Mouse (Mus musculus) adrenal gland (tissue): ENCODE results near the gene Pgls.

Experiments used
- intact Hi-C: fragments of 180-260 bp; cut with DNase I; formaldehyde crosslinking; loops from one replicate; pipeline ENCODE4 v1.15.1; 2025

Gene Pgls

DNA sequence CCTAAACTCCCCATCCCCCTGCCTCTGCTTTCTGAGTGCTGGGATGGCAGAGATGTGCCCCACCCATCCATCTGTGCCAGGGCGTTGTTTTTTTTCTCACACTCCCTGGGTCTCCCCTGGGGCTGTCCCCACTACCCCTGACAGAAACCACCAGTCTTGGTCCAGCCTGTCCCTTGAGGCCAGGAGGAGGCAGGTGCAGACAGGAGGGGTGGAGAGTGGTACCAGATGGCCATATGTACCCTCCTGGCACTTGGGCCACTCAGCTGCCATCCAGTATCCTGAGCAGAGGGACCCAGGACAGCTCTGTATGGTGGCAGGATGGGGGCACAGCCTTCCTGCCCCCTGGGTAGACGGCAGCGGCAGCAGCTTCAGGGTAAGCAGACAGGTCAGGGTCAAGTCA is 5.5 kb downstream of the Pgls start, which contains the start of gene Fam129c:
Gene Fam129c, plus strand, starts transcription at position 198 of the 400 bp plus-strand sequence.
- intact Hi-C loops = loop anchor here (2.0 kb wide), 1 partner anchor 63 kb away; no protein-coding TSS in a partner anchor

DNA sequence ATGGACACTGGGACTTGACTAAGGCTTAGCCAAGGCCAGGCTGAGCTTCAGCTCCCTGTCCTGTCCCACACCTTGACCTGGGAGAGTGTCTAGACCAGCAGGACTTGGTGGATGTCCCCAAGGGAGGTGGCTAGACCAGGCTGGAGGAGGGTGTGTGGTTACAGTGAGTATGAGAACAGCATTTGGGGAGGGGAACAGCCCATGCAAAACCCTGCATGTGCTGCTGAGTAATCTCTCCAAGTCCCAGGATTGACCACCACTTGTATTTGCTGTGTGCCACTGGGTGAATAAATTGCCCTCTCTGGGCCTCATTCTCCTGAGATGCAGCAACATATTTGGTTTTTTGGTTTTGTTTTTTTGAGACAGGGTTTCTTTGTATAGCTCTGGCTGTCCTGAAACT is 6.4 kb downstream of the Pgls start:
- intact Hi-C loops = no loop called here

DNA sequence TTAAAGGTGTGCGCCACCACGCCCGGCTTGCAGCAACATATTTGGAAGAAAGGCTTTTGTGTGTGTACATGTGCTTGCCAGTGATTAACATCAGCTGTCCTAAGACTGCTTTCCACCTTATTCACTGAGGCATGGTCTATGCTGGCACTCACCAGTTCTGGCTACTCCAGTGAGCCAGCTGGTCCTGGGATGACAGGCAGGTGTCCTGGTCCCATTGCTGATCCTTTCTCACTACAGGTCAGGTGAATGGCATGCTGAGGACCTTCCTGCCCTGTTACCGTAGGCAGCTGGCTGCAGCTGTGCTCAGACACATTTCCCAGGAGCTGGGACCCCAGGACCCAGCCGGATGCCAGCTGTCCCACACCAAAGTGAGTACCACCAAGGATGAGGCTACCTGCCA is 6.9 kb downstream of the Pgls start:
- intact Hi-C loops = no loop called here

DNA sequence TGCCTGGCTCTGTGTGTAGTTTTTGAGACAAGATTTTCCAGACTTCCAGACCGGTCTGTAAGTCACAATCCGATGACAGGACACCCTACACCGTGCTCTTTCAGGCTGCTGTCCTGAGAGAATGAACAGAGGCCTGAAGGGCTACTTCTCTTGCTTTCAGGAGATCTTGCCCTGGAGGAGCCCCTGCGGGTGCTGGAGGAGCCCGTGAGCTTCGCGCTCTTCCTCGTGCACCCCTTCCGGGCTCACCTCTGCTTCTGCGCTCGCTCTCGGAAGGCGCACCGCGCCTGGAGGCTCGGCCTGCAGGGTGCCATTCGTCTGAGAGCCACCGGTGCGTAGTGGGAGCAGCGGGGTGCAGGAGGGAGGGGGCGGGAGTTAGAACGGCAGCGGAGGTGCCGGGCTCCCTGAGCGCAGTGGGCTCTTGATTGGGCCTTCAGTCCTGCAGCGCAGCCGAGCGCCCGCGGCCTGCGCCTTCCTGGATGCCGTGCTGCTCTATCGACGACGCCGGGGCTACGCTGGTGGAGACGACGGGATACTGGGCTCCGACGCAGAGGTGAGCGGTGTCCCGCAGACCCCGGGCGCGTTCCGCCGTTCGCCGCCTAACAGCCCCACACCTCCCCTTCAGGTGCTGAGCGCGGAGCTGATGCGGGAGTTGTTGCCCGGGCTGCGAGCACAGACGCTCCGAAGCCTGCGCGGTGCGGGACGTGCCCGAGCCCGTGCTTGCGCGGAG is 10.1 kb downstream of the Pgls start:
- intact Hi-C loops = no loop called here

DNA sequence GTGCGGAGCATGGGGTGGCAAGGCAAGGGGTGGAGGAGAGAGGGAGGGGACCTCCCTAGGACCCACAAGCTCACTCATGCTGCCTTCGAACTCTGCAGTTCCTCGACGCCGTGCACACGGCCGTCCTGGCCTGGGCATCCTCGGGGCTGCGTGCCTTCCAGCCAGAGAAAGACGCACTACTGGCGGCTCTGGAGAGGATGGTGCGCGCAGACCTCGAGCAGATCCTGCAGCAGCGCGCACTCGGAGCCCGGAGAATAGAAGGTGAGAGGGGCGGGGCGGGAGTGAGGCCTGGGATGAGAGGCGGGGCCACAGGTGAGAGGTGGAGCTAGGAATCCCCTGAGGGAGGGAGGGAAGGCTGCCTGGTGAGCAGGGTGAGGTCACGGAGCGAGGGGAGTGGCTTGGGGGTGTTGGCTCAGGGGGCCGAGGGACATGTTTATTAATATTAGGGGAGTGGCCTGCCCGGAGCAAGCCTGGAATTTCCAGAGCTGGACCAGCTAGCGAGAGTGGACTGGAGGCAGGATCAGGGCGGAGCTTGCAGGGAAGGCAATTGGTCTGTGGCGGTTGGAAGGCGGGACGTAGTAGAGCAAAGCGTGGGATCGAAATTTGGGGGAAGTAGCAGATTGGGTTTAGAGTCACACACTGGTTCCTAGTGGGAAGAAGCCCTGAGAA is 10.8 kb downstream of the Pgls start:
- intact Hi-C loops = no loop called here

DNA sequence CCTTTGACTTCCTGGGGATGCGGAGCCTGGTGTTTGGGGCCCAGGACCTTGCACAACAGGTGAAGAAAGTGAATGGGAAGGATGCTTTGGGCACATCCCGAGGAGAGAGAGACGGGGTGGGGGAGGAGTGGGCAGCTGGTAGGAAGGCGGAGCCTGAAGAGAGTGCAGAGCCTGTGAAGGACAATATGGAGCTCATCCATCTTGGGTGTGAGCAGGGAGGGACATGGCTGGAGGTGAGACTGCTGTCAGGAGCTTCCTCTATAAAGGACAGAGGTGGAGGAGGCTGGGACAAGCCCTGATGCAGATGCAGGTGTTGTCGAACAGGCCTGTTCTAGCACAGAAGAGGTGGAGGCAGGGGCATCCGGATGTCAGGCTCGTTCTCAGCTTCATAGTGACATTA is 12.0 kb downstream of the Pgls start:
- intact Hi-C loops = no loop called here

DNA sequence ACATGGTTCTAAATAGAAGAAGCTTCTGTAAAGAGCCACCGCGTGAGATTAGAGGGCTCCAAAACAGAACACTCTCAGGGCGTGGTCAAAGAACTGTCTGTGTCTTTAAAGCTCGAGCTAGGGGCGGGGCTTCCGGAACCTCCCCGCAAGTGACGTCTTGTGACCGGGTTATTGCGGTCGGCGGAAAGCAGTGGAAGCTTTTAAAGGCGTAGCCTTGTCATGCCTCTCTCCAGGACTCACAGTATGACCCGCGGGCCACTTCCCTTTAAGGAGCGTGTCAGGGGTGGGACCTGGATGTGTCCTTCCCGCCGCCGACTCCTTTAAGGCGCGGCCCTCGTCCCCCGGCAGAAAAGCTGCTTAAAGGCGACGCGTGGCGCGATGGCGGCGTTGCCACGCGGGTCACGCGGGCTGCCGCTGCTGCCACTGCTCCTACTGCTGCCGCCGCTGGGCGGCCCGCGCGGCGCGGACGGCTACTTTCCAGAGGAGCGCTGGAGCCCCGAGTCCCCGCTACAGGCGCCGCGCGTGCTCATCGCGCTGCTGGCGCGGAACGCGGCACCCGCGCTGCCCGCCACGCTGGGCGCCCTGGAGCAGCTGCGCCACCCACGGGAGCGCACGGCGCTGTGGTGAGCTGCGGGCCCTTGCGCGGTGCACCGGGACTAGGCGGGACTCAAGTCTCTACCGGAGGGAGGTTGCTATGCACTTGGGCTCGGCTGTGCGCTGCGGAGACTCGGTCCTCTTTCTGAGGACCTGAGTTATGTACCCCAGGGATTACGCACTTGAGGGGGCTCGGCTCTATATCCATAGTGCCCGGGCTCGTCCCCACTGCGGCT is 19.1 kb downstream of the Pgls start, which contains the start of gene Colgalt1:
Gene Colgalt1, plus strand, starts transcription at position 177 of the 830 bp plus-strand sequence.
- intact Hi-C loops = loop anchor here (5.0 kb wide), 1 partner anchor 51 kb away; no protein-coding TSS in a partner anchor

DNA sequence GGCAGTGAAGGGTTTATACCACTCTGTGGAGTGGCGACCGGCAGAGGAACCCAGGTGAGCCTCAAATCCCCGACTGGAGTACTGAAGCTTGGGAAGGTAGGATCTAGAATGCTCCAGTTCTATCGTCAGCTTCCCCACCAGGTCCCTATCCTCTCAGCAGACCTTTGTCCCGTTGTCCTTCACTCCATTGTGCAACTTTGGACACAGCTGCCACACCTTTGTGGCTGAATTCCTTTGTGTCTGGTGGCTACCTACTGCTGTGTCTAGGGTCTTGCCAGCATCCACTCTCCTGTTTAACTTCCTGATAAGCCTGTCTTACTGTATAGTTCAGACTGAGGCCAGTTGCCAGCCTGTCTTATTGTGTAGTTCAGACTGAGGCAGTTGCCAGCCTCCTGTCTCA is 20.2 kb downstream of the Pgls start:
- intact Hi-C loops = loop anchor here (5.0 kb wide), 1 partner anchor 50 kb away; no protein-coding TSS in a partner anchor

DNA sequence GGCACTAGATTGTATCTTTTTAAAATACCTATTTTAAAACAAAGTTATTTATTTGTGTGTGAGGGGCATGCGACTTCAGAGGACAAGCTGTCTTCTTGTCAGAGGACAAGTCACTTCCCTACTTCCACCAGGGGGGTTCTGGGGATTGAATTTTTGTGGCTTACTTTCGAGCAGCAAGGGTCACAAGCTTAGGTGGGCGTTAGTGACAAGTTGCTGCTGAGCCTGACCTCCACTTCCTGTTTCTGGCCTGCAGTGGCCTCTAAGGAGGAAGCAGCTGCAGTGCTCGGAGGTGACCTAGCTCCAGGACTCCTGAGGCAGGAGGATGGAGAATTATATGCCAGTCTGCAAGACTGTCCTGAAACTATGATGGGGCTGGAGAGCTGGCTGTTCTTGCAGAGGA is 21.4 kb downstream of the Pgls start:
- intact Hi-C loops = loop anchor here (5.0 kb wide), 1 partner anchor 49 kb away; no protein-coding TSS in a partner anchor

DNA sequence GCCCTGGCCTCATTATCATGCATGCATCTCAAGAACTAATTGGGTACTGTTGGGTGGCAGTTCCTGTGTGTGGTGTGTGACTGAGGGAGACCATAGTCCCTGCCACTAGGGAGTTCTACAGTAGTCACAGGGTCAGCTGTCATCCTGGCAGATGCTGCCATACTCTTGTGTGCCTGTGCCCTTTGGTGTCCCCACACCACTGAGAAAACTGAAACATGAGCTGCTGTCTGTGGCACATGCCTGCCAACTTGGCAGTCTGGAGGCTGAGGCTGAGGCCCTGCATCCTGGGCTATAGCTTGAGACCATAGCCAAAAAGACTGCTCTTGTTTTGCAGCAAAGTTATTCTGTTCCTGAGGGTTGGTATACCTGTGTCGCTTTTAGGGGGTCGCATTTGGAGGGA is 27.8 kb downstream of the Pgls start:
- intact Hi-C loops = no loop called here

DNA sequence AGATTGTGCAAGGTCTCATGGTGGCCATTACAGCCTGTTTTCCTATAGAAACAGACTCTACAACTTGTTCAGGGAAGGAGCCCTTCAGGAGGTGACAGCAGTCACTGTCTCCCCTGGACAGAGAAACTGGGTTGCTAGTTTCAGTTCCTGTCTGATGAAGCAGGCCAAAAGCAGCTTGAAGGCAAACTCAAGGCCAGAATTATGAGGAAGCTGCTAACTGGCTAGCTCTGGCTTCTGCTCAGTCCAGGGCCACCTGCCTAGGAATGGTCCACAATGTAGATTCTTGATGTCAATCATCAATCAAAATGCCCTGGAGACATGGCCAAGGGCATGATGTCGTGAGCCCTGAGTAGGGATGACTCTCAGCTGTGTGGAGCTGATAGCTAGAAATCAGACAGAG is 33.1 kb downstream of the Pgls start:
- intact Hi-C loops = no loop called here

DNA sequence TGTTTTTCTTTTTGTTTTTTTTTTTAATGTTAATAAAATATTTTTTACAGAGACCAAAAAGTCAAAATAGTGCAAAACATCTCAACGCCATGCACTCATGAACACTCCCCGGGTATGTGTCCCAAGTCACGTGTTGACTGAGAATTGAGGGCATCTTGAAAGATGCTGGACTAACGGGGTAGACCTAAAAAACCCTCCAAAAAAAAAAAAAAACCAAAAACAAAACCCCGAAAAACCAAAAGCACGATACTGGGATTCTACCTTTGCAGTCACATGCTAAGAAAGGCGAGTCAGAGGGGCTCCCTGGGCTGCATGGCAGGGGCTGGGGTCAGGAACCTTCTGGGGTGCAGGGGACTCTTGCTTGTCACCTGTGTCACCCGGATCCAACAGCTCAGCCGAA is 34.8 kb downstream of the Pgls start:
- intact Hi-C loops = no loop called here

DNA sequence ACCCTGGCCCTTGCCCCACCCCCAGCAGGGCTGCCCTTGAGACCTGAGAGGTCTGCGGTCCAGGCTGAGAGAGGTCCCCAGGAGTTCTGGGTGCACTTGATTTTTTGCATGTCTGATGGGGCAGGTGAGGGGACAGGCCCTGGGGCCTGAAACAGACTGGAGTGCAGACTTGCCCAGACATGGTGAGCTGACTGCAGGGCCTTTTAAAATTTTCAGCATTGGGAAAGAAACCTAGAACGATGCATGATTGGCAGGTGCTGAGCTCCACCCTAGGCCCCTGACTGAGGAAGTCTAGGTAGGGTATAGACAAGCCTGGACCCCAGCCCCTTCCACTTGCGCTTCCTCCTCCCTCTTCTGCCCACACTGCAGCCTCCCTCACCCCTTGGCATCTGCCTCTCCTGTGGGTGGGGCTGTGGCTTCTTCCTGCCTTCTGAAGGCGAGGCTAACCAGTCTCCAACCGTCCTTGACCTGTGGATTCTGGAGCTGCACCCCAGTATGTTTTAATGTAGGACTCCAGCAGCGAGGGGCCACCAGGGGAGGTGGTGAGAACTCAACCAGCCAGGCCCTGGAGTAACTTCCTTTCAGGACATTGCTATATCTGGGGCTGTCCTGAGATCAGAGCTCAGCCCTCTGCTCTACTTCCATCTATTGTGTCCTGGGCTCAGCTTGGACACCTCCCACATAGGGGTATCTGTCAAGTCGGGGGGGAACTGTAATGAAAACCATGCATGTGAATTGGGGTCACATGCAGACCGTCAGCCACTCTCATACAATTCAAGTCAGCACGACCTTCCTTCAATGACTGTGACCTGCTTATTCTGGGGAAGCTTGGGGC is 35.5 kb downstream of the Pgls start:
- intact Hi-C loops = no loop called here

DNA sequence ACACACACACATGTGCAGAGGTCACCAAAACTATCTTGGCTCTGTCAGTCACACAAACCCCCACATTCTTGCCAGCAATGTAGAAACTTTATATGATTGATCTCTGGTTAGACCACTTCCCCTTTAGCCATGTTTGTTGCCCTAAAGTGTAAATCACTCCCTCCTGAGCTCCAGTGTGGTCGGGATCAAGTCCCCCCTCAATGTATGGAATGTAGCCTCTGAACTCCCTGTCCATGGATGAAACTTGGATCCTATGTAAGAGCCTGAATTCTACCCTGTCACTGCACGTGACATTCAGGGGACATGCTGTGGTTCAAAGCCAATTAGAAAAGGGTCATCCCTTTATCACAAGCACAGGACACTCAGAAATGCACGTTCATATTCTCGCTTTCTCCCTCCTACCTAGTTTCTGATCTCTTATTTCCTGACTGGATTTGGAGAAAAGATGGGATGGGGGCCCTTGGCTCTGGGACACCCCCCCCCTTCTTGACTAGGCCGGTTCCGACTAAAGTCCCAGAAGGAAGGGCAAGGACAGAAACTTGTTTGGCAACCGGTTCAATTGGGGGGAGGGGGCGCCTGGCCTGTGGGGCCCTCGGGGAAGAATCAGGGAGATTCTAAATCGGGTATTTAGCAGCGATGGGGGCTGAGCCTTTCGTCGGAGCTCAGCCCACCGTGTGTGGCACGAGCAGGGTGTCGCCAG is 36.6 kb downstream of the Pgls start:
- intact Hi-C loops = no loop called here

DNA sequence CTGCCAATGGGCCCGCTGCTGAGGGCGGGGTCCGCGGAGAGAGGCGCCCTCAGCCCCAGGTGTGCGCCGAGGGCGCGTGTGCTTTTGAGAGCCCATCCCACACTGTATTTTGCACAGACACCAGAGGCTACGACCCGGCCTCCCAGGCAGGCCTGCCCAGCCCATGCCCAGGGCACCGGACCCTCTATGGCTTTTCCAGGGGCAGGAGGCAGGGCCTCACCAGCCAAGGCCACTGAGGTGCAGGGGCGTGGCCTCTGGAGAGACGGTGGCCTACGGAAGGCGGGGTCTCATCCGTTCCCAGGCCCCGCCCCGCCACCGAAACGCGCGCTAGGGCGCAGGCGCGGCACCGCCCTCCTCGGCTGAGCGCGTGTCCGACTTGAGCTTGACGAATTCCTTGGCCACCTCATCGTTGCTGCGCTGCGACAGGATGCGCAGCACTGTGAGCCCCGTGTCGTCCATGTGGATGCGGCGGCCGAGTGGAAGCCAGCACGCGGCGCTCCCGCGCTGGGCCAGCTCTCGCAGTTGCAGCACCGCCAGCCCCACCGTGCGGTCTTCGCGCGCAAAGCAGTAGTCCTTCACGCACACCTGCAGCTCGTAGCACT is 37.2 kb downstream of the Pgls start:
- intact Hi-C loops = no loop called here

DNA sequence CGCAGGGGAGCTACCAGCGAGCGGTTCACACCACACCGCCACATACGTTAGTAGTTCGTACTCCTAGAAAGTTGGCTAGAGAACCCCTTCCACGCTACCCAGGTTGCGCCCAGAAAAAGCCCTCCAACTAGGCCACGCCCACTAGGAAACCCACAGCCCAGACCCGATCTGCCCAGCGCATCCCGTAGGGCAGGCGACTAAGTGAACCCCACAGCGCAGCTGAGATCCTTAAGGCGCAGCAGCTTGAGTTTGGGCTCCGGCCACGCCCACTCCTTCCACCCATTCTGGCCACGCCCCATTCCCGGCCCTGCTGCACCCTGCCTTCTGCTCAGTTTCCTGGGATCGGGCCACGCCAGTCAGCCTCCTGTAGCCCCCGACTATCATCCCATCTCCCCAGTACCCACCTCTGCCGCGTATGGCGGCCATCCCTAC is 37.8 kb downstream of the Pgls start:
- intact Hi-C loops = no loop called here

DNA sequence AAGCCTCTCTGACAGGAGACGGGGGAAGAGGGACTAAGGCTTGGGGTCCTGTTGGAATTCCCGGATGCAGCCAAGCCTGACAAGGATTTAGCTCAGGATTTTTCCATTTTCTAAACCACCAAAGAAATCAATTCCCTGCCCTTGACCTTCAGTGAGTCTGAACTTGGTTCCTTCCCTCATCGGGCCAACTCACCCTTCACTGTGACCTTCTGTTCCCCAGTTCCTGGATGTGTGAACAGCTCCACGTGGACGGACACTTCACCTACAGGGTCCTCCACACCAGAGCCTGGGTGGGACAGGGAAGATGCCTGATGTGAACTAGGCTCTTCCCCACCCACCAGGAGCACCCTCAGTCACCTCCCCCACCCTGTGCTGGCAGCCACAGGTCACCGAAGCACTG is 38.8 kb downstream of the Pgls start:
- intact Hi-C loops = no loop called here

DNA sequence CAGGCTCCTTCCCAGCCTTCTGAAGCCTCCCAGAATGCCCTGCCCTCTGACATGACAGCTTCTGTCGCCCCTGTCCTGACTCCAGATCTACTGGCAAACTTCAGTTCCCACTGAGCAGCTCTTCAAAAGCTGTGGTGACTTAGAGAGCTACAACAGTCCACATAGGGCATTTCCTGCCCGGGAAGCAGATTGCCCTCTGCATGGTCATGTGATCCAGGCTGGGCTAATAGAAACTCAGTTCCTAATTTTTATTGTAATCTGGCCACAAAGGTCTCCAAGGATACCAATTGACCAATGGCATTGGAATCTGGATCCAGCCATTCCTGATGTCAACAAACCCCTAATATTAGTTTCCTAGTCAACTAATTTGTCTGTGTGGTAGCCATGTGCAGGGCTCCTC is 39.9 kb downstream of the Pgls start:
- intact Hi-C loops = no loop called here

DNA sequence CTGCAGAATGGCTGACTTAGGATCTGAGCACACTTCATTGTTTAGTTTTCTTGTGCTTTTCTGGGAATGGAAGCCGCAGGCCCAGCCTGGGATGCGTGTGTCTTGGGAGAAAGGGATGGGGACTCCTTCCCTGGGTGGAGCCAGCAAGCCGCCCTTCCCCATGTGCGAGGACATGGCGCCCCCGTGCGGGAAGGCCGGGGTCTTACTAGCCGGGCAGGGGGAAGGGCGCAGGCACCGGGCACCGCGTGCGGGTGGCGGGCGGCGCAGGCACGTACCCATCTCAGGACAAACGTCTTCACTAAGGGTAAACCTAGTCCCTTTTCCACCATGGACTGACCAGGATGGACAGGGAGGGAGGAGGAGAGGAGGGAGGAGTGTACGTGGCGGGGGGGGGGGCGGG is 41.2 kb downstream of the Pgls start:
- intact Hi-C loops = no loop called here
